Mouse (Mus musculus) adrenal gland, adult 18-20 months (tissue): ENCODE results near the gene Pop5. TPM values are rescaled to one million over a fixed set of nuclear protein-coding genes. Genes with fewer than 3 reads are reported as not detected.
A peak's percentile ranks its signal among the peaks of the same experiment; 100 is the strongest.

Experiments
- DNase-seq, 2 experiments: peaks; one replicate each; pipeline ENCODE4 v3.0.0; 2021 to 2022; ENCODE audit warnings: low spot score in 2 of 2
- total RNA-seq, 2 experiments: library from RNA; stranded (reverse); gene quantifications; 1 replicate in 1 of 2; 2 replicates in 1 of 2; pipeline ENCODE4 v1.2.3; 2021

The Pop5 gene
- total RNA-seq, 2 experiments from 2014 or later: 71.6 to 84.6 TPM

- no peak for DNase-seq
Observed at GRCm38 (mm10) chr5:115212861-115213260, 22.8 kb upstream of the Pop5 start.

DNA sequence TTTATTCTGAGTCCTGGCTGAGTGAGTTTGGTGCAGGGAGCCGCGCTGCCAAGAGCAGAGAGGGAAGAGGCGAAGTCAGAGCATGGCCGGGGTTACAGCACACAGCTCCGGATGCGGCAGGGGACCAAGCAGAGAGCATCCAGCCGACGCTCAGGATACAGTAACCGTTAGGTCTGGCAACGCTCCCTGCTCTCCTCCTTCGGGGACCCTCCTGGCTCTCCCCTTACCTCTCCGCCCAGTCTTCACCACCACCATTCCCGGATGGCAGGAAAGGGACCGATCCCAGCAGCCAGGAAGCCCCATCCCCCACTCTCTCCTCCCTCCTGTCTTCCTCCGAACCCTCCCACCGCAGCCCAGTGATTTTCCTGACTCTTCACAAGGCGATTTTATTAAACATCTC is 20.8 kb upstream of the Pop5 start:
- DNase-seq: no peak

- no peak for DNase-seq
Observed at GRCm38 (mm10) chr5:115215273-115216185, 20.1 kb upstream of the Pop5 start.

- no peak for DNase-seq
Observed at GRCm38 (mm10) chr5:115217998-115218397, 17.6 kb upstream of the Pop5 start.

GRCm38 (mm10) chr5:115220931-115221640 is 14.6 kb upstream of the Pop5 start:
- DNase-seq: no peak

DNA sequence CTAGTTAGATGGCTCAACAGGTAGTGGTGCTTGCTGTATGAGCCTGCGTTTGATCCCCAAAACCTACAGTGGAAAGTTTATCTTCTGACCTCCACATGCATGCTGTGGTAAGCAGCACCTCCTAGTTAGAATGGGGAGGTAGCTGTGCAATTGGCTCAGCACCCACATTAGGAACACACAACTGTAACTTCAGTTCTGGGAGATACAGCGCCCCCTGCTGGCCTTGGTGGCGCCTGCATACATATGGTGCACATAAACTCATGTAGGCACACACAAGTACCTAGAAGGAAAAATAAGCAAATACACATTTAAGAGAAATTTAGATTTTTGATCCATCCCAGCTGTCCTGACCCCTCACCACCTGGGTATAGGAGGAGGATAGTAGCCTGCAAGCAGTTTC is 13.2 kb upstream of the Pop5 start:
- DNase-seq: no peak

DNA sequence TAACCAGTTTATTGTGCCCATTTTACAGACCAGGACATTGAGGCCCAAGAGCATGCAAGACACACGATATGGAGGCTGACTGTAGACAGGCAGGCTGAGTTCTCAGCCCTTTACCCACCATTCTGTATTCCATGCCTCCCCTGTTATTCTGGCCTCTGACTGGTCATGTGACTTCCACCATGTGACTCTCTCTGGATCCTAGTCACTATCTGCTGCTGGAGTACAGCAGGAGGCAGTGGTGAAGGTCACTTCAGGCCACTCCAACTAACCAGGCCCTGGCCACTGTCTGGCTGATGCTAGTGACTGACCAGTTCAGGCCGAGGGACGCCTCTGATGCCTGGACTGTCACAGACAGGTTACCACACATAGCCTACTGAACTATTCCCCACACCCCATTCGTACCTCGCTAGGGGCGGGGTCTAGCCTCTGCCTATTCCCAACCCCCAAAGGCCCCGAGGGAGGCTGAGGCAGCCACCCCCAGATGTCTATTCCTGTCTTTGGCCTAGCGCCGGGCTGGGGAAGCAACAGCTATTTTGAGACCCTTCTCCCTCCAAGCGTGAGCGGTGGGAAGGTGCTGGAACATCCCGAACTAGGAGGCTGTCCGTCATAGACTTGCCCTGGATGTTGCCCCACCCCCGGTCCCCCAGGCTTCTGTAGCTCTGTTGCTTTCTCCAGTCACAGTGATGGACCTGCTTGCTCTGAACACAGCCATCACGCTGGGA is 4.6 kb upstream of the Pop5 start:
- DNase-seq: no peak

- DNase-seq: no peak
Observed at GRCm38 (mm10) chr5:115231552-115232120, 4.0 kb upstream of the Pop5 start.

GRCm38 (mm10) chr5:115232516-115232915 is 3.1 kb upstream of the Pop5 start:
- DNase-seq: no peak

DNA sequence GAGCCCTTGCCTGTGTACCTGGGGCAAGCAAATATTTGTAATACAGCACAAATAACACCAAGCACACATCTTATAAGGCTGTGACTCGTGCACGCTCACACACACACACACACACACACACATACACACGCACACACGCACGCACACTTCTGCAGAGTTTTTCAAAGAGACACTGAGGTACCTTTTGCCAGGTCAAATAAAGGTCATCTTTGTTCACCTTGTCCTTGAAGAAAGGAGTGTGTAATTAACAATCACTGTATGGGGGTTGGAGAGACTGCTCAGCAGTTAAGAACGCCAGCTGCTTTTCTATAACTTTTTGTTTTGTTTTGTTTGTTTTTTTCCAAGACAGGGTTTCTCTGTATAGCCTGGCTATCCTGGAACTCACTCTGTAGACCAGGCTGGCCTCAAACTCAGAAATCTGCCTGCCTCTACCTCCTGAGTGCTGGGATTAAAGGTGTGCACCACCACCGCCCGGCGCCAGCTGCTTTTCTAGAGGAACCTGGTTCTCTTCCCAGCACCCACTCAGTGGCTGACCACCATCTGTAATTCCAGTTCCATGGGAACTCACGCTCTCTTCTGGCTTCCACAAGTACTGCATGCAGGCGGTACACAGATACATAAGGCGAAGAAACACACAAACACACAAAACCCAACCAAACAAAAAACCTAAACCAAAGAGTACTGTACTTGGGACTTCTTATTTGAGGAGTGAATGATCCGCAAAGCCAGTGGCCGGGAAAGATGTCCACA is 2.4 kb upstream of the Pop5 start:
- no peak for DNase-seq

DNA sequence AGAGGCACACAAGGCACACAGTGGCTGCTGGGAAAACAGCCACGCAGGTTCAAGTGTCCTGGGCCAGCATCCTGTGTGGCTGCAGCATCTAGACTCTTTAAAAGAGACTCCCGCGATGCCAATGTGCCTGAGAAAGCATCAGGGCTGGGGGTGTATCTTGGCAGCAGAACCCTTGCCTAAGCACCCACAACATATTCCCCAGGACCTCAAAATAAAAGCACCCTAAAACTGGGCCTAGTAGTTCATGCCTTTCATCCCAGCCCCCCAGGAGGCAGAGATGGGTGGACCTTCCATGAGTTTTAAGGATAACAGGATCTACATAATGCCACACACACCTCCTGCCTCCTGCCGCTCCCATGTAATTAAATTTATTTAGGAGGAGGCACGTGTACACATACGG is 1.1 kb upstream of the Pop5 start:
- no peak for DNase-seq

DNA sequence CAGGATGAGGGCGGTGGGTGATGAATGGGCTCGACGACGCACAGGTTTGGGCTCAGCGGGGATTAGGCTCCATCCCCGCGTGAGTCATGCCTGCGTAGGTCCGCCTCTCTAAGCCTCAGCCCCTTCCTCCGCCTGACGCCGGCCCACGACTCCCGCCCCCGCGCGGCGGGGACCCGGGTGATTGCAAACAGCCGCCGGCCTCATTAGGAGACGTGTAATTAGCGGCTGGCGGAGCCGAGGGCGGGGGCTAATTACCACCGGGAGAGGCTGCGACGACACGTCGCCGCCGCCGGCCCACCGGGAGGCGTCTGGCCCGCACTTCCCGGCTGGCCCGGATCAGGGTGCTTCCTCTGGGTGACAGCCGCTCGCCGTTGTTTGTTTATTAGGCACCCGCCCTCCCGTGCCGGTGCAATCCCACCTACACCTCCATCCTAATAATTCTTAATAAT is 289 bp upstream of the Pop5 start:
- DNase-seq: peak; percentile 73 to 76

DNA sequence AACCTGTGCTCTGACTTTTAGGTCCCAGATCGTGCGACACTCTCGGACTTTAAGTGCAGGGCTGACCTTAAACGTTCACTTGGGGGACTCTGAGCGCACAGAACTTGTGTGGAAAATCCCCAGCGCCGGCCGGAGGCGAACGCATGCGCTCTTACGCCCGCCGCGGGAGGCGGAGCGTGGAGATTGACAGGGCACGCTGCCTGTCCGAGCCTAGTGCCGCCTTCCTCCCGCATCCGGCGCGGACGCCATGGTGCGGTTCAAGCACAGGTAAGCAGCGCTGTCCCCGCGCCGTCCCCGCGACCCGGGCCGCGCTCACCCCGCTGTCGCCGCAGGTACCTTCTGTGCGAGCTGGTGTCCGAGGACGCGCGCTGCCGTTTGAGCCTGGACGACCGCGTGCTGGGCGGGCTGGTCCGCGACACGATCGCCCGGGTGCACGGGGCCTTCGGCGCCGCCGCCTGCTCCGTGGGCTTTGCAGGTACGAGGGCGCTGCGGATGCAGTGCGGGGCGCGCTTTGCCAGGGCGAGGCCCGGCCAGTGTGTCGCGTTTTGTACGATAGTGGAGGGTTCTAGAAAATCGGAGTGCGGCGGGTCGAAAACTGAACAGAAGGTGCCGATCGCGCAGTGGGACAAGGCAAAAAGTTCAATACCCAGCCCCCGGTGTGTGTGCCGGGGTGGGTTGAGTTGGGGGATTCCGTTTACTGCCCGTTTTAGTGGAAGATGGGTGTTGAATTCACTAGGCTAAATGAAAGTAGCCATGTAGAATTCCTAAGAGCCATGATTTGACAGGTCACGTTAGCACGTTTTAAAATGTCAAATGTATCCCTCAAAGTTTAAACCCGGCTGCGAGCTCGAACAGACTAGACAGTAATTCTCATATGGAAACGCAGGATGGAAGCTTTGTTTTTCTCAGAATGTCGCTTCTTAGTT is 2.4 kb downstream of the Pop5 start:
- DNase-seq: peak; percentile 92 to 93

DNA sequence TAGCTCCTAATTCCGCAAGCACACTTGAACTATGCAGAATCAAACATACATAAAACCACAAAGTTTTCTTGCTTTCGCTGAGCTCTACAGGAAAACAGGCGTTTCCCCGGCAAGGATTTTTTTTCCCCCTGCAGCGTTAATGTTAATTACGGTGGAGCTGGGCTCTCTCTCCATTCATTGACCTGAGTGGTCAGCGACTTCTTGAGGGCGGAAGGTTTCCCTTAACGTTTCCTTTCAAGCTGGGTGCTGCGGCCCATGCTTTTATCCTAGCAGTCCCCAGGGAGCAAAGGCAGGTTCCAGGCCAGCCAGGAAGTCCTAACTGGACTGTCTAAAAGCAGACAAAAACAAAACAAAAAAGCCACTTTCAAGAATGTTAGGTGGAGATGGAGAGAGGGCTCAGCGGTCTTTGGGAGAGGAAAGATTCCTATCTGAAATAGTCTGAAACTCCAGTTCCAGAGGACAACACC is 3.1 kb downstream of the Pop5 start:
- DNase-seq: no peak

- no peak for DNase-seq
Observed at GRCm38 (mm10) chr5:115240191-115240590, 4.6 kb downstream of the Pop5 start.

- no peak for DNase-seq
Observed at GRCm38 (mm10) chr5:115255472-115255871, 19.8 kb downstream of the Pop5 start.

DNA sequence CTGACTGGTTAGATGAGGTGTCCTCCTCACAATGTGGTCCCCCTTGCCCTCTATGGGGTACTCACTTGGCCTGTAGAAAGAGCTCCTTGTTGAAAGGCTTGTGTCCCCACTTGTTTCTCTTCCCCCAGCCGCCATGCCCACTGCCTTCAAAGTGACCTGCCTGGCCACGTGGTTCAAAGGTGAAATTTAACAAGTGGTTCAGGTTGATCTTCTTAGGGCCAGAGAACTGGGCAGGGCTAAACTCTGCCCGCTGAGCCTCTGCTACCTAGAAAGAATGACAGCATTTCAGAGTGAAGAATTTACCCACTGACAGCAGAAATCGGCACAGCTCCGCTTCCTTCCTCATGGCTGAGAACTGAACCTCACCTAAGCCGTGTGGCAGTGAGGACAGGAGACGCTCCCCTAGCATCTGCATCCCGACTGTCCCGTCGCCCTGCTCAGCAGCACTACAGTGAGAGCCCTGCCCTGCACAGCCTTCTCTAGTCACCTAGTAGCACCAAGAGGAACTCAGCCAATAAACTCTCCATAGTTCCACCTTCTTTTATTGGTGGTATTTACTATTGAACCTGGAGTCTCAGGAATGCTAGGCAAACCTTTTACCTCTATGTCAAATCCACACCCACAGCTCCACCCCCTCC is 21.4 kb downstream of the Pop5 start:
- no peak for DNase-seq

- DNase-seq: no peak
Observed at GRCm38 (mm10) chr5:115260356-115260755, 24.7 kb downstream of the Pop5 start.

GRCm38 (mm10) chr5:115261141-115261540 is 25.5 kb downstream of the Pop5 start:
- no peak for DNase-seq
